Mouse (Mus musculus) lung, adult 2 months (tissue): ENCODE data around the gene H2-DMa.

ENCODE experiments used
- CTCF ChIP-seq: fragments of 200-500 bp; IDR thresholded peaks from 2 replicates; pipeline ENCODE4 v1.5.1; 2011; ENCODE audit warnings: mild to moderate bottlenecking, low read length, control low read depth; ENCODE audit not compliant: insufficient read depth
- POLR2A ChIP-seq: fragments of 200-500 bp; IDR thresholded peaks from 2 replicates; pipeline ENCODE4 v1.6.1; 2011; ENCODE audit warnings: low read depth, mild to moderate bottlenecking, control low read depth, low read length, borderline replicate concordance; ENCODE audit errors: extremely low read depth

GRCm38 (mm10) chr17:34079002-34079401 is 40.3 kb upstream of the H2-DMa start:
- TF ChIP-seq CTCF (no peak), POLR2A (no peak)
